Mouse (Mus musculus) thymus, adult 2 months (tissue): Measurements from ENCODE around the gene D10Wsu102e. TPM values are rescaled to one million over a fixed set of nuclear protein-coding genes. Genes with fewer than 3 reads are reported as not detected.
A peak's percentile ranks its signal among the peaks of the same experiment; 100 is the strongest.
"Not testable (repeated sequence)": the region's sequence is repeated elsewhere in the genome, so short reads cannot be mapped to it uniquely, and the experiment has no call there.

Experiments
- DNase-seq: peaks from one replicate; pipeline ENCODE4 v3.0.0; 2021
- H3K27ac ChIP-seq: fragments of 200-500 bp; 2 replicates; pipeline ENCODE4 v1.5.1; 2012; ENCODE audit warnings: low read length, control low read depth; ENCODE audit not compliant: control insufficient read depth, insufficient read depth
- H3K27me3 ChIP-seq: fragments of 200-500 bp; 2 replicates; pipeline ENCODE4 v1.6.1; 2012; ENCODE audit warnings: mild to moderate bottlenecking, low read length, moderate library complexity, mixed read lengths; ENCODE audit not compliant: control insufficient read depth, insufficient read depth
- H3K36me3 ChIP-seq: fragments of 200-500 bp; 2 replicates; pipeline ENCODE4 v1.6.1; 2012; ENCODE audit warnings: mild to moderate bottlenecking, low read length, moderate library complexity; ENCODE audit not compliant: control insufficient read depth, insufficient read depth
- H3K4me1 ChIP-seq: fragments of 200-500 bp; replicated peaks from 2 replicates; pipeline ENCODE4 v1.6.1; 2012; ENCODE audit warnings: low read length; ENCODE audit not compliant: control insufficient read depth, insufficient read depth
- H3K4me3 ChIP-seq: fragments of 200-500 bp; 2 replicates; pipeline ENCODE4 v1.5.1; 2012; ENCODE audit warnings: mild to moderate bottlenecking, low read length, control low read depth, moderate library complexity; ENCODE audit not compliant: control insufficient read depth, insufficient read depth
- CTCF ChIP-seq: fragments of 200-500 bp; IDR thresholded peaks from 2 replicates; pipeline ENCODE4 v1.5.1; 2012; ENCODE audit warnings: mild to moderate bottlenecking, control low read depth, low read length, moderate library complexity, borderline replicate concordance; ENCODE audit not compliant: control insufficient read depth, poor library complexity, insufficient read depth; ENCODE audit errors: extremely low read depth
- POLR2A ChIP-seq: fragments of 200-500 bp; IDR thresholded peaks from 2 replicates; pipeline ENCODE4 v1.6.1; 2012; ENCODE audit warnings: mild to moderate bottlenecking, low read length, control low read depth, moderate library complexity; ENCODE audit not compliant: control insufficient read depth, poor library complexity, insufficient read depth; ENCODE audit errors: extremely low read depth
- WGBS: fragments of 180-500 bp; shearing (Covaris S2); methylation state at CpG from one replicate; pipeline ENCODE4 v1.1.7; 2018; 5-methylcytosine and 5-hydroxymethylcytosine counted together
- polyA plus RNA-seq: library from polyadenylated mRNA; depleted of rRNA; stranded (reverse); fragments of >200 nt; gene quantifications from 2 replicates; pipeline ENCODE4 v1.2.3, GENCODE M21; 2012

Gene D10Wsu102e
- polyA plus RNA-seq, 1 experiment = 0.65 TPM

GRCm38 (mm10) chr10:83477286-83477685 lies 117.3 kb downstream of the D10Wsu102e start:
- H3K27me3 ChIP-seq = no peaks in the 10 kb centered on the region
- H3K27ac ChIP-seq = no peak overlapping the region
- TF ChIP-seq CTCF (no peak), POLR2A (no peak)
- WGBS = 87% methylated on average over 5 of the region's 5 CpGs
- no peaks in the 10 kb centered on the region for H3K36me3 ChIP-seq
- H3K4me1 ChIP-seq = no peaks in the 10 kb centered on the region
- H3K4me3 ChIP-seq = no peak overlapping the region
- no peak for DNase-seq

GRCm38 (mm10) chr10:83490506-83490905 lies 130.5 kb downstream of the D10Wsu102e start:
- H3K4me1 ChIP-seq = no peaks in the 10 kb centered on the region
- TF ChIP-seq CTCF (no peak), POLR2A (no peak)
- WGBS = 89% methylated on average over 6 of the region's 6 CpGs
- DNase-seq = no peak
- no peak overlapping the region for H3K27ac ChIP-seq
- H3K27me3 ChIP-seq = no peaks in the 10 kb centered on the region
- no peaks in the 10 kb centered on the region for H3K36me3 ChIP-seq
- no peak overlapping the region for H3K4me3 ChIP-seq

GRCm38 (mm10) chr10:83497321-83497720 lies 137.3 kb downstream of the D10Wsu102e start:
- WGBS = 92% methylated on average over 13 of the region's 13 CpGs
- H3K36me3 ChIP-seq = no peaks in the 10 kb centered on the region
- H3K27me3 ChIP-seq = no peaks in the 10 kb centered on the region
- no peak overlapping the region for H3K4me3 ChIP-seq
- TF ChIP-seq POLR2A = no peak
- no peak for TF ChIP-seq CTCF
- no peaks in the 10 kb centered on the region for H3K4me1 ChIP-seq
- no peak for DNase-seq
- H3K27ac ChIP-seq = no peak overlapping the region

GRCm38 (mm10) chr10:83508962-83509660 lies 149.1 kb downstream of the D10Wsu102e start:
- TF ChIP-seq POLR2A (no peak), CTCF (no peak)

GRCm38 (mm10) chr10:83511304-83511703 lies 151.3 kb downstream of the D10Wsu102e start:
- TF ChIP-seq CTCF = no peak
- TF ChIP-seq POLR2A = no peak
- Histone ChIP-seq H3K27me3 (no peaks in the 10 kb centered on the region), H3K4me1 (no peaks in the 10 kb centered on the region), H3K4me3 (no peak overlapping the region), H3K27ac (no peak overlapping the region), H3K36me3 (no peaks in the 10 kb centered on the region)
- 64% methylated on average over 5 of the region's 5 CpGs for WGBS
- DNase-seq = no peak

More at GRCm38 (mm10) chr10:83508962-83509660, 149.1 kb downstream of the D10Wsu102e start:
- H3K36me3 ChIP-seq = no peaks in the 10 kb centered on the region
- 40% methylated on average over 8 of the region's 8 CpGs for WGBS
- H3K4me1 ChIP-seq = no peaks in the 10 kb centered on the region
- peak; percentile 36 for DNase-seq
- H3K27me3 ChIP-seq = no peaks in the 10 kb centered on the region
- no peak overlapping the region for H3K27ac ChIP-seq
- H3K4me3 ChIP-seq = no peak overlapping the region

- no peak overlapping the region for H3K4me3 ChIP-seq
- 90% methylated on average over 8 of the region's 8 CpGs for WGBS
- H3K27ac ChIP-seq = no peak overlapping the region
- no peaks in the 10 kb centered on the region for H3K4me1 ChIP-seq
- no peaks in the 10 kb centered on the region for H3K36me3 ChIP-seq
- DNase-seq = no peak
- no peak for TF ChIP-seq POLR2A
- TF ChIP-seq CTCF = no peak
- H3K27me3 ChIP-seq = no peaks in the 10 kb centered on the region
Measured at GRCm38 (mm10) chr10:83513736-83514135, 153.7 kb downstream of the D10Wsu102e start.

- no peaks in the 10 kb centered on the region for H3K36me3 ChIP-seq
- H3K4me1 ChIP-seq = no peaks in the 10 kb centered on the region
- WGBS = 89% methylated on average over 4 of the region's 4 CpGs
- DNase-seq = no peak
- H3K27me3 ChIP-seq = no peaks in the 10 kb centered on the region
- TF ChIP-seq POLR2A (no peak), CTCF (no peak)
- H3K27ac ChIP-seq = no peak overlapping the region
- H3K4me3 ChIP-seq = no peak overlapping the region
Measured at GRCm38 (mm10) chr10:83520990-83521389, 161.0 kb downstream of the D10Wsu102e start.

GRCm38 (mm10) chr10:83524238-83524637 lies 164.2 kb downstream of the D10Wsu102e start:
- not testable (repeated sequence) for H3K4me3 ChIP-seq, H3K4me1 ChIP-seq, DNase-seq, H3K27me3 ChIP-seq, H3K27ac ChIP-seq, H3K36me3 ChIP-seq
